Mouse (Mus musculus) intestine, embryonic 16.5 days (tissue): ENCODE measurements at regions not wholly inside any gene's neighbourhood (a gene's known extent, or its start where the extent isn't known, plus 50 kb on each side); places are given as distances from the start of the nearest gene placed in this dataset.

Source experiments
- ATAC-seq: fragments of 200-750 bp; cut with Nextera tagmentation; 2 replicates; pipeline ENCODE4 v1.8.0; 2017; ENCODE audit warnings: moderate TSS enrichment, moderate library complexity
- H3K27ac ChIP-seq: fragments of 300-500 bp; sonication (generic); 2 replicates; pipeline ENCODE4 v1.5.1; 2014; ENCODE audit warnings: mild to moderate bottlenecking, low read length
- H3K27me3 ChIP-seq: fragments of 300-500 bp; sonication (generic); replicated peaks from 2 replicates; pipeline ENCODE4 v1.6.1; 2014; ENCODE audit warnings: low read length, control low read depth, mixed read lengths; ENCODE audit not compliant: control insufficient read depth, insufficient read depth
- H3K36me3 ChIP-seq: fragments of 300-500 bp; sonication (generic); 2 replicates; pipeline ENCODE4 v1.6.1; 2014; ENCODE audit warnings: low read length, control low read depth; ENCODE audit not compliant: control insufficient read depth, insufficient read depth
- H3K4me1 ChIP-seq: fragments of 300-500 bp; sonication (generic); 2 replicates; pipeline ENCODE4 v1.6.1; 2014; ENCODE audit warnings: low read length, control low read depth, mixed read lengths; ENCODE audit not compliant: control insufficient read depth, insufficient read depth
- H3K4me2 ChIP-seq: fragments of 300-500 bp; sonication (generic); 2 replicates; pipeline ENCODE4 v1.6.1; 2014; ENCODE audit warnings: low read depth, low read length, control low read depth
- H3K4me3 ChIP-seq: fragments of 300-500 bp; sonication (generic); 2 replicates; pipeline ENCODE4 v1.5.1; 2014; ENCODE audit warnings: mild to moderate bottlenecking, low read length
- H3K9ac ChIP-seq: fragments of 300-500 bp; sonication (generic); 2 replicates; pipeline ENCODE4 v1.6.1; 2014; ENCODE audit warnings: low read depth, low read length
- H3K9me3 ChIP-seq: fragments of 300-500 bp; sonication (generic); 2 replicates; pipeline ENCODE4 v1.6.1; 2016; ENCODE audit warnings: low read length, control low read depth; ENCODE audit not compliant: control insufficient read depth
- WGBS: fragments of 180-500 bp; shearing (Covaris S2); extraction: QIAGEN DNeasy Blood & Tissue Kit; methylation state at CpG from one replicate; pipeline ENCODE4 v1.1.7; 2014; 5-methylcytosine and 5-hydroxymethylcytosine counted together

DNA sequence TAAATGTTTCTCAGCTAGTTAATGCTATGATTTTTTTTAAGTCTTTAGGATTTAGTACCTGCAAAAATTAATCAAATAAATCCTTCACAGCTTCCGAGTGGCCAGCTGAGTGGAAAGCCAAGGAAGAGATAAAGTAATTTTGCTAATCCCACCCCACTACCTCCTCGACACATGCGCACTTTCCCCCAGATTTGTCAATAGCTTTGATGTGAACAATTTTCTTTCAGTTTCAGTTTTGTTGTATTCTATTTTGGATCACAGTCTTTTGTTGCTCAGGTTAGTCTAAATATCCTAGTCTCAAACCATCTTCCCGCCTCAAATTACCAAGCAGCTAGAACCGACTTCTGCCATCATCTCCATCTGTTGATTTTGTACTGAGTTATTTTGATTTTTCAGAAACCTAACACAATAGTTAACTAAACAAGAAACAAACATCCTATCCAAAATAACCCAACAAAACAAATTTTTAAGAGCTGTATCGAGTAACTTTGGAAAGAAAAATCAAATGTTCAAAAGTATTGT lies 141.4 kb upstream of the Tbx18 start:
- Histone ChIP-seq H3K4me3 (no peak overlapping the region), H3K27ac (no peak overlapping the region), H3K9ac (no peak overlapping the region), H3K4me1 (no peaks in the 10 kb centered on the region), H3K9me3 (no peaks in the 10 kb centered on the region), H3K36me3 (no peaks in the 10 kb centered on the region), H3K27me3 (no peaks in the 10 kb centered on the region), H3K4me2 (no peak overlapping the region)
- ATAC-seq, result no peak
- 85% methylated on average over 6 of the region's 6 CpGs for WGBS

DNA sequence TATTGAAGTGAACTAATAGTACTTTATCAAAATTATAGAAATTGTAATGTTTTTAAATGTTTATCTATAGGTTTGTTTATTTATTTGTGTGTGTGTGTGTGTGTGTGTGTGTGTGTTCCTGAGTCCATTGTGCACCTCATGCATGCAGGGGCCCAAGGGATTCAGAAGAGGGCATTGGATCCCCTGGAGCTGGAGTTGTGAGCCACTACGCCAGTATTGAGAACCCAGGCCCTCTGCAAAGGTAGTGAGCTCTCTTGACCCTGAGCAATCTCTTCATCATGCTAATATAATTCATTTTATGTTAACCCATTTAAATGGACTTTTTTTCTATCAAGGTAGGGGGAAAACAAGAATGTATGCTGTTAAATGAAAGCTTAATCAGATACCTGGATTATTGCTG lies 151.5 kb upstream of the Tbx18 start:
- no peaks in the 10 kb centered on the region for H3K9me3 ChIP-seq
- no peaks in the 10 kb centered on the region for H3K36me3 ChIP-seq
- H3K4me1 ChIP-seq, result no peaks in the 10 kb centered on the region
- H3K4me3 ChIP-seq, result no peak overlapping the region
- no peak for ATAC-seq
- H3K4me2 ChIP-seq, result no peak overlapping the region
- no peak overlapping the region for H3K27ac ChIP-seq
- H3K27me3 ChIP-seq, result no peaks in the 10 kb centered on the region
- H3K9ac ChIP-seq, result no peak overlapping the region
- WGBS, result 80% methylated on average over 1 of the region's 1 CpGs

DNA sequence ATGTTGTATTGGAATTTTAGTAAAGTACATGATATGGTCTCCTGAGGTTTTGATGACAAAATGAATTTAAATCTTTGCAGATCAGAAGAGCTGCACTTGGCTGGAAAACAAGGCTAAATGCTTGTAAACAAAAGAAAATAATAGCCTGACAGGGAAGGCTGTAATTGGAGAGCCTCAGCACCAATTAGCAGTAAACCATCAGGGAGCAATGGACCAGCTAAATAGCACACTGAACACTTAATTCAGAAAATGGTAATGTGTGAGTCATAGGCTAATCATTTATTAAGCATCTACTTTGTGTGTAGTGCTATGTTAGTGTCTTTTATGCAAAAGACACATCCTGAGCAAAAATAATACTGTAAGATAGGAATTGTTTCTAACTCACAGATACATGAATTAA lies 152.0 kb upstream of the Tbx18 start:
- no peak for ATAC-seq
- Histone ChIP-seq H3K36me3 (no peaks in the 10 kb centered on the region), H3K4me2 (no peak overlapping the region), H3K4me1 (no peaks in the 10 kb centered on the region), H3K27ac (no peak overlapping the region), H3K9ac (no peak overlapping the region), H3K27me3 (no peaks in the 10 kb centered on the region), H3K9me3 (no peaks in the 10 kb centered on the region), H3K4me3 (no peak overlapping the region)

DNA sequence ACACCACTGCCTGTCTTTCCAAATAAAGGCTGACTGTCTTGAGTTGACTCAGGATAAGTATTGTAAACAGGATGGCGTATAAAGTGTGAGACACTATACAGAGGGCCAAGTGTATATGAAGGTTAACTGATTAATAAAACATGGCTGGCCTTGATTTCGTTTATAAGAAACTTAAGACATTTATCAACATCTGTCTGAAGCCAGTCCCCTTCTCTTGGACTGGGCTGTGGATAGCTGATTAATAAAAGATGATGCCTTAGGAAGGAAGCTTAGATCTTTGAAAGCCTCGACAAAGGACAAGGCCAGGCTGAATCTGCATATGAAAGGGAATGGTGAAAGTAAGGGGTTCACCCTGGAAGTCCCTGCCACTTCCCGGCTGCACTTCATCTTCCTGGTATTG lies 163.0 kb upstream of the Tbx18 start:
- Histone ChIP-seq H3K9ac (no peak overlapping the region), H3K27ac (no peak overlapping the region), H3K9me3 (no peaks in the 10 kb centered on the region; the same call in 1 of the 2 replicates), H3K36me3 (no peaks in the 10 kb centered on the region), H3K4me1 (no peaks in the 10 kb centered on the region), H3K27me3 (no peaks in the 10 kb centered on the region), H3K4me3 (no peak overlapping the region), H3K4me2 (no peak overlapping the region)
- WGBS, result 32% methylated on average over 4 of the region's 4 CpGs
- ATAC-seq, result no peak

DNA sequence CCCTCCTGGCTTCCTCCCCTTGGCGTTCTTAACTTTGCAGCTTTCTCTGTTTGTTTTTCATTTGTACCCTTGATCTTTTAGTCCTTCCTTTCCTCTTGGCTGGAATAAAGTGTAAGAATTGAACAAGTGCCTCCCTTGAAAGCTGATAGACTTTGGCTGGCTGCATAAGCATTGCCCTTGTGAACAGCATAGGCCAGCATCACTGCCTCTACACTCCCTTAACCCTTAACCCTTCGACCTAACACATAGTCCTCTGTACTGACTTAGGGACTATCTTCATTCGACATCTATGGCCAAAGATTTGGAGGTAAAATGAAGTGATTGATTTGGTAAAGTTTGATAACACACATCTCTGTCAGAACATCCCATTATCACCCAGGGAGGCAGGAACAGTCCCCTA lies 163.5 kb upstream of the Tbx18 start:
- WGBS, result 59% methylated on average over 3 of the region's 3 CpGs
- Histone ChIP-seq H3K9ac (no peak overlapping the region), H3K9me3 (no peaks in the 10 kb centered on the region; the same call in 1 of the 2 replicates), H3K27ac (no peak overlapping the region), H3K36me3 (no peaks in the 10 kb centered on the region), H3K4me2 (no peak overlapping the region), H3K4me3 (no peak overlapping the region), H3K4me1 (no peaks in the 10 kb centered on the region), H3K27me3 (no peaks in the 10 kb centered on the region)
- no peak for ATAC-seq

DNA sequence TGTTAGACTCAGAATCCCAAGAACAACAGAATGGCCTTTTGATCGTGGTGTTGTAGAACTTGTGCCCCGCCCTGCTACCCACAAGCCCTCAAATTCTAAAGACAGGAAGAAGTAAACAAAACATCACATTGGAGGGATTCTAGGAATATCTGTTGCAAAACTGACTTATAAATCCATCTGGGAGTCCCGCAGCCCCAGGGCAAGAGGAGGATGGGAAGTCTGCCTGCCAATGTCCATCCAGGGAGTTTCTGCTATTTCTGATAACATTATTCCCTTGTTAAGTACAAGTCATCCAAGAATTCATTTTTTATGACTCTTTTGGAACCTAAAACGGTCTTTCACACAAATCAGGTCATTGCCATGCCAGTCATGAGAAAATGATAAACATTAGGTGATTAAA lies 164.5 kb upstream of the Tbx18 start:
- Histone ChIP-seq H3K27me3 (no peaks in the 10 kb centered on the region), H3K4me2 (no peak overlapping the region), H3K9ac (no peak overlapping the region), H3K4me1 (no peaks in the 10 kb centered on the region), H3K36me3 (no peaks in the 10 kb centered on the region), H3K4me3 (no peak overlapping the region), H3K27ac (no peak overlapping the region), H3K9me3 (no peaks in the 10 kb centered on the region; the same call in 1 of the 2 replicates)
- 76% methylated on average over 4 of the region's 4 CpGs for WGBS
- ATAC-seq, result no peak

DNA sequence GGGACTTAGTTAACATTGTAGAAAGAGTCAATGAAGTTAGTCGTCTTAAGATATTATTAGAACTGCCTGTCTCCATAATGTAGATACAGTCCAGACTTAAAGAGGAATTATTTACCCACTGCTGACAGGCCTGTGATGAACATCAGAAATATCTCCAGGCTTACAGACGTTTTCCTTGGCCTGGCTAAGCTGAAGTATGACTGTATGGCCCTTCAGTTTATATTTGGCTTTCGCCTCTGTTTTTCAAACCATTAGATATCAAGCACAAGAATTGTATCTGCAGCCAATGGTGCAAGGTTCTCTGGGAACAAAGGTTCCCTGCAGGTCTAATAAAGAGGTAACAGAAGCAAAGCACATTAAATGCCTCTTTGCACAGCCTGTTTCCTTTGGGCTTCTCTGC lies 166.3 kb upstream of the Tbx18 start:
- Histone ChIP-seq H3K4me3 (no peak overlapping the region), H3K27me3 (no peaks in the 10 kb centered on the region), H3K9me3 (no peaks in the 10 kb centered on the region), H3K36me3 (no peaks in the 10 kb centered on the region), H3K9ac (no peak overlapping the region), H3K4me2 (no peak overlapping the region), H3K4me1 (no peaks in the 10 kb centered on the region), H3K27ac (no peak overlapping the region)
- WGBS, result 40% methylated on average over 3 of the region's 3 CpGs
- no peak for ATAC-seq

DNA sequence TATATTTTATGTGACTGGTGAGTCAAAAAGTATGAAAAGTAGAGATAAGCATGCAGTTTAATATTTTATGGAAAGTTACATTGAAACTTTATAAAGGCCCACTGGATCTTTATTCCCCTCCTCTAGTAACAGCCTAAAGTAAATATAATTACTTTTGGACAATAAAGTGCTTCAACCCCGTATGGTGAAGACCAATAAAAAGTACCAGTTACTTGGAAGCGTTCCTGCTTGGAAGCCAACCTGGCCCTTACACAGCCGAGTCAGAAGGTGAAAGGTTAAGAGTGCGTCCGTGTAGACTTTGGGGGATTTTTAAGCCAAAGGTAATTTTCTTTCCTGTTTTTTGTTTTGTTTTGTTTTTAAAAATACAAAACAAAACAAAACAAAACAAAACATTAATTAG lies 168.3 kb upstream of the Tbx18 start:
- no peaks in the 10 kb centered on the region for H3K4me1 ChIP-seq
- no peak overlapping the region for H3K4me2 ChIP-seq
- no peaks in the 10 kb centered on the region for H3K36me3 ChIP-seq
- 57% methylated on average over 5 of the region's 5 CpGs for WGBS
- no peak for ATAC-seq
- H3K27me3 ChIP-seq, result no peaks in the 10 kb centered on the region
- H3K9ac ChIP-seq, result no peak overlapping the region
- H3K9me3 ChIP-seq, result no peaks in the 10 kb centered on the region
- H3K4me3 ChIP-seq, result no peak overlapping the region
- no peak overlapping the region for H3K27ac ChIP-seq

DNA sequence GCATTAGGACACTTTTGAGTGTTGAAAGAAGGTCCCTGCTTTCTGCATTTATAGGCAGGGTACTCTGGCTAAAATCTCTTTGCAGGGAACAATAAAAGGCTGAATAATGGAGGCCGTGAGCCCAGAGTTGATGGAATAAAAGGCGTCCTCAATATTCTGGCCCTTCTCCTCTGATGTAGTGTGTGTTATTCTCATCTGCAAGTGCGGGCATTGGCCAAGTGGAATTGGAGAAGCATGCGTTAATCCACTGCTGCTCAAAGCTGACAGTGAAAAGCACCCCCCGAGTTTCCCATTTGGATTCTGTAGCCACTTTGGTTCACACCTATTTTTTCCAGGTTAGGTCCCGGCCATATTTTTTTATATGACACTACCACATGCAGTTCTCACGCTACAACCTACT lies 168.7 kb upstream of the Tbx18 start:
- ATAC-seq, result no peak
- no peaks in the 10 kb centered on the region for H3K36me3 ChIP-seq

DNA sequence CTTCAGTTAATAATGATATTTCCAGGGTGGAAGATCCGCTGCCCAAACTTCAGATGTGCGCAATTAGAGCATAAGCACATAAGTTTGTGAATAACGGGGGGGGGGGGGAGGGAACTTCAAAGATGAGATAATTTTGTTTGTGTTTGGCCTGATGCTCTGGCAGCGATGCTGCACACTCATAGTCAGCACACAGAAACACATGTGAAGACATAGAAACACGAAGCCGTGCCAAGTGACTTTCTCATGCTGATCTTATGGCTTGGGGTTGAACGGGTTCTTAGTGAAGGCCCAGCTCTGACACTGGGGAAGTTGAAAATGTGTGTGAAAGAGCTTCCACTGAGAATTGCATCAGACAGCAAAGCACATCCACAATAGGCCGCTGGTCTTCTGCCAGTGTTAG lies 190.2 kb upstream of the Tbx18 start:
- no peak for ATAC-seq
- H3K4me2 ChIP-seq, result no peak overlapping the region
- H3K4me3 ChIP-seq, result no peak overlapping the region
- no peaks in the 10 kb centered on the region for H3K36me3 ChIP-seq
- no peaks in the 10 kb centered on the region for H3K27me3 ChIP-seq
- H3K9me3 ChIP-seq, result no peaks in the 10 kb centered on the region
- H3K9ac ChIP-seq, result no peak overlapping the region
- no peak overlapping the region for H3K27ac ChIP-seq
- 88% methylated on average over 8 of the region's 8 CpGs for WGBS
- H3K4me1 ChIP-seq, result no peaks in the 10 kb centered on the region

More for the DNA sequence above, 168.7 kb upstream of the Tbx18 start:
- Histone ChIP-seq H3K4me3 (no peak overlapping the region), H3K4me2 (no peak overlapping the region), H3K9ac (no peak overlapping the region), H3K4me1 (no peaks in the 10 kb centered on the region), H3K27ac (no peak overlapping the region), H3K9me3 (no peaks in the 10 kb centered on the region), H3K27me3 (no peaks in the 10 kb centered on the region)
- WGBS, result 81% methylated on average over 7 of the region's 7 CpGs
